Comparison of ENCODE assay signal across 11 mouse cellular contexts in genomic region chr11:18745840-18746239, GRCm38 (mm10).
DNase-seq lines count a peak whose midpoint lies in the region; ATAC-seq and TF ChIP-seq lines count a peak whose summit lies in the region.
"Had no signal": no experiment of that assay in that cellular context is flagged by ENCODE, and none has a peak within 500 bp of the region (broad histone marks: within the 10 kb centered on the region; RNA-seq: fewer than 3 reads in every experiment).

No protein-coding gene starts in this region.

- H3K9me3 ChIP-seq in embryonic facial prominence, embryonic 11.5 days (replicated peaks; ENCODE audit: control insufficient read depth, low read length): no peaks in the 10 kb centered on the region
- no peaks in the 10 kb centered on the region for H3K9me3 ChIP-seq in embryonic facial prominence, embryonic 10.5 days
- H3K9me3 ChIP-seq in liver, embryonic 11.5 days (ENCODE audit: control insufficient read depth, low read length): no peaks in the 10 kb centered on the region
- H3K9me3 ChIP-seq: liver, embryonic 15.5 days had no signal

- DNase-seq in embryonic facial prominence, embryonic 11.5 days (ENCODE audit: low spot score): peak; percentile 28
- DNase-seq in embryonic facial prominence, embryonic 10.5 days (ENCODE audit: low spot score): no peak
- DNase-seq in lung, postnatal 10 days: peak; percentile 34
- DNase-seq in lung, postnatal 36 days: no peak
- no peak for DNase-seq in liver, embryonic 11.5 days (ENCODE audit: low spot score)
- DNase-seq in yolk sac, embryonic 10.5 days (ENCODE audit: low spot score): peak; percentile 42
- DNase-seq in natural killer cell, adult 2 months (ENCODE audit: low spot score in 2 of 2): no peak
- DNase-seq in gastrocnemius, adult 2 months: no peak
- DNase-seq: cerebellum, adult 11 months had no signal

- no peak for ATAC-seq in embryonic facial prominence, embryonic 11.5 days (replicated peaks; ENCODE audit: insufficient number of reproducible peaks, low FRiP score, low TSS enrichment, low read depth)
- ATAC-seq in liver, embryonic 11.5 days (replicated peaks; ENCODE audit: low FRiP score): no peak

- no peaks in the 10 kb centered on the region for H3K27me3 ChIP-seq in embryonic facial prominence, embryonic 11.5 days (ENCODE audit: control insufficient read depth, insufficient read depth, low read length)
- H3K27me3 ChIP-seq in embryonic facial prominence, embryonic 10.5 days (replicated peaks; ENCODE audit: low read depth, poor library complexity, severe bottlenecking): peaks cover 4% of the 10 kb centered on the region
- H3K27me3 ChIP-seq in liver, embryonic 11.5 days (replicated peaks; ENCODE audit: control insufficient read depth, insufficient read depth, low read length): no peaks in the 10 kb centered on the region
- H3K27me3 ChIP-seq: liver, embryonic 15.5 days had no signal

- no peak overlapping the region for H3K27ac ChIP-seq in embryonic facial prominence, embryonic 11.5 days (replicated peaks; ENCODE audit: low read depth, low read length)
- no peak overlapping the region for H3K27ac ChIP-seq in embryonic facial prominence, embryonic 10.5 days (replicated peaks)
- peak overlapping the region; percentile 19; the same call in 1 of the 2 replicates for H3K27ac ChIP-seq in liver, embryonic 11.5 days (ENCODE audit: low read depth, low read length)
- no peak overlapping the region for H3K27ac ChIP-seq in gastrocnemius, adult 2 months
- H3K27ac ChIP-seq: liver, embryonic 15.5 days had no signal

- 57% methylated on average over 10 of the region's 10 CpGs for WGBS in embryonic facial prominence, embryonic 11.5 days
- 67% methylated on average over 10 of the region's 10 CpGs for WGBS in embryonic facial prominence, embryonic 10.5 days
- WGBS in liver, embryonic 11.5 days: 36% methylated on average over 10 of the region's 10 CpGs

- peaks cover 3% of the 10 kb centered on the region for H3K4me1 ChIP-seq in embryonic facial prominence, embryonic 11.5 days (ENCODE audit: control insufficient read depth, insufficient read depth, low read length)
- peaks cover 52% of the 10 kb centered on the region for H3K4me1 ChIP-seq in embryonic facial prominence, embryonic 10.5 days
- peaks cover 25% of the 10 kb centered on the region for H3K4me1 ChIP-seq in liver, embryonic 11.5 days (replicated peaks; ENCODE audit: control insufficient read depth, insufficient read depth, low read length)

- no peaks in the 10 kb centered on the region for H3K36me3 ChIP-seq in embryonic facial prominence, embryonic 11.5 days (replicated peaks; ENCODE audit: control insufficient read depth, insufficient read depth, low read depth, low read length)
- no peaks in the 10 kb centered on the region for H3K36me3 ChIP-seq in embryonic facial prominence, embryonic 10.5 days (replicated peaks)
- H3K36me3 ChIP-seq in liver, embryonic 11.5 days (ENCODE audit: control insufficient read depth, insufficient read depth, low read length): no peaks in the 10 kb centered on the region
- H3K36me3 ChIP-seq: liver, embryonic 15.5 days had no signal

- H3K9ac ChIP-seq in embryonic facial prominence, embryonic 11.5 days (replicated peaks; ENCODE audit: low read length): no peak overlapping the region
- no peak overlapping the region for H3K9ac ChIP-seq in liver, embryonic 11.5 days (ENCODE audit: low read depth, low read length)
- H3K9ac ChIP-seq: liver, embryonic 15.5 days had no signal

- no peak overlapping the region for H3K4me3 ChIP-seq in embryonic facial prominence, embryonic 11.5 days (ENCODE audit: low read depth, low read length)
- H3K4me3 ChIP-seq in embryonic facial prominence, embryonic 10.5 days: no peak overlapping the region
- H3K4me3 ChIP-seq in liver, embryonic 11.5 days (ENCODE audit: low read depth, low read length): no peak overlapping the region
- H3K4me3 ChIP-seq in gastrocnemius, adult 2 months: no peak overlapping the region
- H3K4me3 ChIP-seq: erythroblast, embryonic 14.5 days; liver, embryonic 15.5 days had no signal

- intact Hi-C loops in gastrocnemius, adult 2 months (cut with DNase I): no loop called here

- no peak overlapping the region for H3K4me2 ChIP-seq in embryonic facial prominence, embryonic 11.5 days (ENCODE audit: low read depth, low read length)
- no peak overlapping the region for H3K4me2 ChIP-seq in liver, embryonic 11.5 days
- H3K4me2 ChIP-seq: liver, embryonic 15.5 days had no signal

- no peak for TF ChIP-seq CTCF in gastrocnemius, adult 2 months (IDR thresholded peaks at IDR 0.05)

Comparison
In these comparisons a context has a peak if more than half of its experiments do, and no peak if none do; other contexts are left out.
1. DNase-seq: peak in embryonic facial prominence, embryonic 11.5 days (single experiment), lung, postnatal 10 days (single experiment) and yolk sac, embryonic 10.5 days (single experiment); none in embryonic facial prominence, embryonic 10.5 days (single experiment), lung, postnatal 36 days (single experiment), liver, embryonic 11.5 days (single experiment), natural killer cell, adult 2 months (0 of 2) and gastrocnemius, adult 2 months (single experiment).